Comparison of ENCODE assay signal across 8 mouse cellular contexts in the genomic region with DNA sequence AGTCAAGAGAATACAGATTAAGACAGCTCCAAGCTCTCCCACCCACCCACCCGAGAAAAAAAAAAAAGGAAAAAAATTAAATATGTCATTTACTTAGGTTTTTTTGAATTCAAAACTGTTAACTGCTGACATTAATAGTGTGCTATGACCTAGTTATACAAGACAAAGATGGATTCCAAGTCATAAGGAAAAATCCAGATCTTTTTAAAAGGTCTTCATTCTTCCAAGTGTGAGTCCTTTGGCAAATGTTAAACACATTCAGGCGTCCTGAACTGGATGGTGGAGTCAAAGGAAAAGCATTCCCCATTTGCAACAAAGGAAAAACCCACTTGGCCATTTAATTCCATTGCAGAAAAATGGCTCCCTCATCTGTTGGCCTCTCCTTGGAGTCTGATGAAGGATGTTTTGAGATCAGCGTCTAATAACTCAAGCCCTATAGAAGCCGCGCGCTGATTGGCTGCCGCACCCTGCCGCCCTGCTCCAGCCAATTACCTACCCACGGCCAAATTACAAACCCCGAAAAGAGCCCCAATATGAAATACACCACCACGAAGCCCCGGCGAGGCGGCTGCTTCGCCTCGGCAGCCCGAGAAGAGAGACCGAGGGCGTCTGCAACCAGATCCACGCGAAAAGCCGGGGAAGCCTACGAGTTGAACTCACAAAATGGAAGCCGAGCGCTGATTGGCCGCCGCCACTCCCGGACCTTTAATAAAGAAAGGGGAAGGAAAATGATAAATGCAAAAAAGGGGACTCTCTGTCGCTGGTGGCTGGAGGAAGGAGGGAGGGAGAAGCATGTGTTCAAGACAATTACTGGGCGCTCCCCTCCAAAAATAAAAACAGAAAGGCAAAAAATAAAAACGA. TPM values are rescaled to one million over a fixed set of nuclear protein-coding genes. Genes with fewer than 3 reads are reported as not detected.
A peak's percentile ranks its signal among the peaks of the same experiment; 100 is the strongest.
DNase-seq lines count a peak whose midpoint lies in the region; ATAC-seq lines count a peak whose summit lies in the region.

No protein-coding gene starts in this region.

- H3K4me2 ChIP-seq in embryonic facial prominence, embryonic 12.5 days (replicated peaks) = peak overlapping the region; percentile 99
- peak overlapping the region; percentile 100 for H3K4me2 ChIP-seq in midbrain, embryonic 12.5 days (replicated peaks)

- H3K9ac ChIP-seq in embryonic facial prominence, embryonic 12.5 days = peak overlapping the region; percentile 100
- peak overlapping the region; percentile 100 for H3K9ac ChIP-seq in midbrain, embryonic 12.5 days (replicated peaks)

- H3K9me3 ChIP-seq in embryonic facial prominence, embryonic 12.5 days = no peaks in the 10 kb centered on the region
- no peaks in the 10 kb centered on the region for H3K9me3 ChIP-seq in limb, embryonic 10.5 days (replicated peaks)
- H3K9me3 ChIP-seq in midbrain, embryonic 12.5 days = no peaks in the 10 kb centered on the region

- peak; percentile 54 for ATAC-seq in embryonic facial prominence, embryonic 12.5 days (ENCODE audit: insufficient number of reproducible peaks, insufficient read depth, low FRiP score, low TSS enrichment)
- ATAC-seq in midbrain, embryonic 12.5 days (ENCODE audit: low FRiP score, low read depth) = peak; percentile 25

- peak overlapping the region; percentile 97 for H3K4me3 ChIP-seq in embryonic facial prominence, embryonic 12.5 days
- H3K4me3 ChIP-seq in limb, embryonic 10.5 days = peak overlapping the region; percentile 99
- H3K4me3 ChIP-seq in midbrain, embryonic 12.5 days = peak overlapping the region; percentile 98

- no peaks in the 10 kb centered on the region for H3K27me3 ChIP-seq in embryonic facial prominence, embryonic 12.5 days
- no peaks in the 10 kb centered on the region for H3K27me3 ChIP-seq in limb, embryonic 10.5 days (ENCODE audit: low read depth, poor library complexity, severe bottlenecking)
- H3K27me3 ChIP-seq in midbrain, embryonic 12.5 days = no peaks in the 10 kb centered on the region

- DNase-seq in 3T3-L1 (ENCODE audit: low read depth, low spot score) = peak; percentile 97
- DNase-seq in adrenal gland, postnatal 36 days = peak; percentile 92 to 93
- peak; percentile 97 for DNase-seq in heart, adult 18-20 months
- peak; percentile 95 for DNase-seq in kidney, adult 18-20 months
- DNase-seq in limb, embryonic 10.5 days (ENCODE audit: low spot score) = peak; percentile 92
- peak; percentile 94 for DNase-seq in skeletal muscle tissue, adult 2 months (ENCODE audit: low read depth, low spot score)

- WGBS in embryonic facial prominence, embryonic 12.5 days = under 1% methylated on average over 31 of the region's 31 CpGs
- WGBS in limb, embryonic 10.5 days = under 1% methylated on average over 31 of the region's 31 CpGs
- WGBS in midbrain, embryonic 12.5 days = under 1% methylated on average over 31 of the region's 31 CpGs

- H3K27ac ChIP-seq in embryonic facial prominence, embryonic 12.5 days = peak overlapping the region; percentile 100
- peak overlapping the region; percentile 100 for H3K27ac ChIP-seq in limb, embryonic 10.5 days
- H3K27ac ChIP-seq in midbrain, embryonic 12.5 days (replicated peaks) = peak overlapping the region; percentile 100

- peaks cover 48% of the 10 kb centered on the region for H3K4me1 ChIP-seq in embryonic facial prominence, embryonic 12.5 days
- H3K4me1 ChIP-seq in limb, embryonic 10.5 days = peaks cover 62% of the 10 kb centered on the region
- peaks cover 49% of the 10 kb centered on the region for H3K4me1 ChIP-seq in midbrain, embryonic 12.5 days

- H3K36me3 ChIP-seq in embryonic facial prominence, embryonic 12.5 days = 0 out of 2 replicates have a peak, but pooled peaks cover 7% of the 10 kb centered on the region
- H3K36me3 ChIP-seq in limb, embryonic 10.5 days = peaks cover 28% of the 10 kb centered on the region
- H3K36me3 ChIP-seq in midbrain, embryonic 12.5 days = 0 out of 2 replicates have a peak, but pooled peaks cover 4% of the 10 kb centered on the region

RNA-seq across cellular contexts. Expression of gene Setd1b, which starts 1.1 kb away (rescaled TPM):
- total RNA-seq in adrenal gland, postnatal 36 days (2021) = 10 to 100 TPM; 24.9 to 26.0 TPM
- polyA plus RNA-seq in embryonic facial prominence, embryonic 12.5 days (2016; fragmentation: Nextera tagmentation; extraction: Ambion mirVana) = 11.7 and 12.4 TPM in 2 replicates
- total RNA-seq in heart, adult 18-20 months (2021) = 10 to 100 TPM; 11.4 to 15.5 TPM
- polyA plus RNA-seq in limb, embryonic 10.5 days (2016; fragmentation: Nextera tagmentation; extraction: Ambion mirVana) = 9.4 and 10.6 TPM in 2 replicates
- 13.1 and 13.2 TPM in 2 replicates for polyA plus RNA-seq in midbrain, embryonic 12.5 days (2016; fragmentation: Nextera tagmentation; extraction: Ambion mirVana)

RNA-seq across cellular contexts. Expression of gene Rhof, which starts 8.4 kb away (rescaled TPM):
- total RNA-seq in adrenal gland, postnatal 36 days (2021) = 1 to 10 TPM; 1.2 to 1.4 TPM
- 2.9 and 3.4 TPM in 2 replicates for polyA plus RNA-seq in embryonic facial prominence, embryonic 12.5 days (2016; fragmentation: Nextera tagmentation; extraction: Ambion mirVana)
- total RNA-seq in heart, adult 18-20 months (2021) = 1 to 10 TPM in 1 of 2 experiments, under 1 TPM in 1; 0.55 to 2.6 TPM
- 1.8 and 2.0 TPM in 2 replicates for polyA plus RNA-seq in limb, embryonic 10.5 days (2016; fragmentation: Nextera tagmentation; extraction: Ambion mirVana)
- polyA plus RNA-seq in midbrain, embryonic 12.5 days (2016; fragmentation: Nextera tagmentation; extraction: Ambion mirVana) = 1.9 and 2.4 TPM in 2 replicates

RNA-seq across cellular contexts. Expression of gene Psmd9, which starts 28.3 kb away (rescaled TPM):
- total RNA-seq in adrenal gland, postnatal 36 days (2021) = 10 to 100 TPM; 23.4 to 31.5 TPM
- 89.0 and 95.5 TPM in 2 replicates for polyA plus RNA-seq in embryonic facial prominence, embryonic 12.5 days (2016; fragmentation: Nextera tagmentation; extraction: Ambion mirVana)
- total RNA-seq in heart, adult 18-20 months (2021) = 10 to 100 TPM; 12.9 to 17.0 TPM
- 90.1 and 92.0 TPM in 2 replicates for polyA plus RNA-seq in limb, embryonic 10.5 days (2016; fragmentation: Nextera tagmentation; extraction: Ambion mirVana)
- 64.5 and 75.4 TPM in 2 replicates for polyA plus RNA-seq in midbrain, embryonic 12.5 days (2016; fragmentation: Nextera tagmentation; extraction: Ambion mirVana)

RNA-seq across cellular contexts. Expression of gene Hpd, which starts 41.6 kb away (rescaled TPM):
- total RNA-seq in adrenal gland, postnatal 36 days (2021) = 1 to 10 TPM; 1.6 to 2.4 TPM
- not detected in 2 replicates for polyA plus RNA-seq in embryonic facial prominence, embryonic 12.5 days (2016; fragmentation: Nextera tagmentation; extraction: Ambion mirVana)
- total RNA-seq in heart, adult 18-20 months (2021) = under 1 TPM in 1 of 2 experiments, not detected in 1; 0.51 TPM
- polyA plus RNA-seq in limb, embryonic 10.5 days (2016; fragmentation: Nextera tagmentation; extraction: Ambion mirVana) = not detected in 2 replicates
- polyA plus RNA-seq in midbrain, embryonic 12.5 days (2016; fragmentation: Nextera tagmentation; extraction: Ambion mirVana) = not detected in 2 replicates

Comparison
In these comparisons a context has a peak if more than half of its experiments do, and no peak if none do; other contexts are left out.
1. Peak in every context shown above with its lines: DNase-seq, ATAC-seq, H3K4me3 ChIP-seq and H3K27ac ChIP-seq.